Mouse (Mus musculus) embryonic fibroblast, embryonic 13.5 days (primary cell): ENCODE results near the gene Idua. TPM values are rescaled to one million over a fixed set of nuclear protein-coding genes. Genes with fewer than 3 reads are reported as not detected.

Source experiments
- H3K27ac ChIP-seq: 2 replicates; pipeline ENCODE4 v1.5.1; 2012; ENCODE audit warnings: low read length, control low read depth, inconsistent platforms; ENCODE audit not compliant: insufficient read depth
- H3K4me1 ChIP-seq: 2 replicates; pipeline ENCODE4 v1.6.1; 2011; ENCODE audit warnings: low read length; ENCODE audit not compliant: control insufficient read depth, insufficient read depth
- H3K4me3 ChIP-seq: 2 replicates; pipeline ENCODE4 v1.5.1; 2011; ENCODE audit warnings: mild to moderate bottlenecking, control low read depth, low read length; ENCODE audit not compliant: insufficient read depth
- CTCF ChIP-seq: IDR thresholded peaks from 2 replicates; pipeline ENCODE4 v1.5.1; 2011; ENCODE audit warnings: mild to moderate bottlenecking, control low read depth, low read length, moderate library complexity, borderline replicate concordance; ENCODE audit not compliant: insufficient read depth
- POLR2A ChIP-seq: IDR thresholded peaks from 2 replicates; pipeline ENCODE4 v1.6.1; 2011; ENCODE audit warnings: low read depth, mild to moderate bottlenecking, control low read depth, low read length, moderate library complexity
- polyA plus RNA-seq: library from polyadenylated mRNA; stranded (reverse); fragments of >200 nt; gene quantifications from 2 replicates; pipeline ENCODE4 v1.2.4, GENCODE M21; 2011; ENCODE audit warnings: low read depth; ENCODE audit not compliant: missing spikeins, insufficient read length

The Idua gene
- polyA plus RNA-seq, 1 experiment: 17.9 TPM

DNA sequence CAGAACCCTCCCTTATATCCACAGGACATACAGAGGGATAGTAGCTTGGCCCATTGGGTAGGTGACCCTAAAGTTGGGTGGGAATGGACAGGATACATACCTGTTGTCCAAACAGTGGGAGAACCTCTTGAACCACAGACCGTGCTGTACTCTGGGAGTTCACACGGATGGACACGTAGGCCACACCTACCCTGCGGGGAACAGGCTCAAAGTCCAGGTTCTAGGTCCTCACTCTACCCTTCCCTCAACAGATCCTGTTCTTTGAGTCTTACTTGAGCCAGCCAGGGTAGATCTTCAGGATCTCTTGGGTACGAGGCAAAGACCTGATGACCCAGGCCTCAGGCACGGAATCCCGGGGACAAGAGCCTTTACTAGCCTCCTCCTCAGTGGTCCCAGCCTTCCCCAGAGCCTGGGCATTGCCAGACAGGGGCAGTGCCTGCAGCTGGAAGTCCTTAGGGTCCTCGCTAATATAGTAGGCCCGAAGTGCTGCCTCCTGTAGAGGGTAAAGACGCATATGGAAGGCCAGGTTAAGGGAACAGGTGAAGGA lies 5.6 kb upstream of the Idua start:
- H3K27ac ChIP-seq: no peak overlapping the region
- no peaks in the 10 kb centered on the region for H3K4me1 ChIP-seq
- TF ChIP-seq POLR2A (no peak), CTCF (no peak)
- no peak overlapping the region for H3K4me3 ChIP-seq

GRCm38 (mm10) chr5:108655381-108655780 lies 4.8 kb upstream of the Idua start:
- TF ChIP-seq CTCF (no peak), POLR2A (no peak)

DNA sequence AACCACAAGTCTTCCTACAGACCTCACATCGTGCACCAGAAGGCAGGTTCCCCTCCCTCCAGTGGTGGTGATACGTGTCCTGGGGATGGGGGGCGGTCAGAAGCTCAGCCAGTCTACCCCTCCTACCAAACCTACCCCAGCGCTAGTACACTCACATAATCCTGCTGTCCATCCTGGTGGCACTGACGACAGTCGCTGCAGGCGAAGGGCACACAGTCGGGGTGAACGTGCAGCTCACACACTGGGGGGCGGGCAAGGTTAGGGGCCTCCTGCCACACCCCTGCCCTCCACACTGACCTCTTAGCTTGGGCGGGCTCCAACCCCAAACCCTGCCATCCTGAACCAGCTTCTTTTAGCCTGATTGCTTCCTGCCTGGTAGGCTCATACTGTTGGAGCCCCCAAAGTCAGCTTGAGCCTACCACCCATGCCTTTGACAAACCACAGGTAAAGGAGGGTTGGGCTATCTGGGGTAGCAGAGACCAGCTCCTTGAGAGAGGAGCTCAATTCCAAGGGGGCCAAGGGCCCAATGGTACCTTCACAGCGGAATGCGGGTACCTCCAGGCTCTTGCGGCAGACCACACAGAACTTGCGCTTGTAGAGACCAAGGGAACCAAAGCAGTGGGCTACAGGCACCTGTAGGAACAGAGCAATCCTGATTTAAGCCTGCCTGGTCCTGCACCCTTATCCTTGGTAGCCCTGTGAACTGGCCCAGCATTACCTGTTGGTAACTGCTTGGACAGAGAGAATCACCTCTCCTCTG lies 4.1 kb upstream of the Idua start:
- Histone ChIP-seq H3K27ac (no peak overlapping the region), H3K4me1 (no peaks in the 10 kb centered on the region), H3K4me3 (no peak overlapping the region)
- TF ChIP-seq POLR2A: no peak
- no peak for TF ChIP-seq CTCF

More at GRCm38 (mm10) chr5:108655381-108655780, 4.8 kb upstream of the Idua start:
- Histone ChIP-seq H3K4me3 (no peak overlapping the region), H3K4me1 (no peaks in the 10 kb centered on the region), H3K27ac (no peak overlapping the region)

DNA sequence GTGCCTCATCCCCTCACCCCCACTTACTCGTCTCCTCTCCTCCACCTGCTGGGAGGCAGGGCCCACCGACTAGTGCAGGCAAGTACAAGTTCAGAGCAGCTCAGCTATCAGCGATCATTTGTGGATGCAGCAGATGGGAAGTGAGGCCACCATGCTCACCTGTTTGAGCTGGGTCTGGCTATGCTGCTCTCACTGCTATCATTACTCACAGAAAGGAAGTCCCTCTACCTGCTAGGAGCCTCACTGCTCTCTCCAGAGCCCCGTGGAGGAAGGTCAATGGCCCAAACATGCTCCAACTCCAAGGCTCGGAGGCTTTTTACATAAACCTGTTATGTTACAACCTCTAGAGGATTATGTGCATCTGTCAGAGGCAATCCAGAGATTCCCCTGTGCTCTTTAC lies 2.7 kb upstream of the Idua start:
- Histone ChIP-seq H3K4me3 (no peak overlapping the region), H3K4me1 (no peaks in the 10 kb centered on the region), H3K27ac (no peak overlapping the region)
- TF ChIP-seq POLR2A (no peak), CTCF (no peak)

- Histone ChIP-seq H3K27ac (no peak overlapping the region), H3K4me3 (no peak overlapping the region), H3K4me1 (no peaks in the 10 kb centered on the region)
- TF ChIP-seq CTCF (no peak), POLR2A (no peak)
These were observed 1.5 kb upstream of the Idua start for GRCm38 (mm10) chr5:108658611-108659010.

- Histone ChIP-seq H3K4me1 (no peaks in the 10 kb centered on the region), H3K27ac (no peak overlapping the region), H3K4me3 (peak overlapping the region; percentile 87)
- peak; percentile 84 for TF ChIP-seq POLR2A
- no peak for TF ChIP-seq CTCF
These were observed 619 bp downstream of the Idua start for GRCm38 (mm10) chr5:108660632-108661268.

DNA sequence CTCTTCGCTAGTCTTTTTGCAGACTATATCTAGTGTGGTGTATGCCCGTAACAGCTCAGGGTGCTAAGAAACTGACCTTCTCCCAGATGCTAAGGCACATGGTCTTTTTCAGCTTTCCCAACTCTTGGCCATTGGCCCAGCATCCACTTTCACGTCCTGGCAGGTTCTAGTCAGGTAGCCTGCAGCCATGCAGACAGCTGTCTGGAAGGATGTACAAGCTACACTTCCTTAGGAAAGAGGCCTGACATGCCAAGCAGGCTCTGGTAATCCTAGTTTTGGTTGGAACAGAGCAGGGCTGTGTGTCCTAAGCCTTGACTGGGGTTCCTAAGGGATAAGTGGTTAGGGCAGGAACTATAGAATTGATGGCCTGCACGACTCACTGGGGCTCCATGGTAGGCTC lies 2.6 kb downstream of the Idua start:
- TF ChIP-seq POLR2A: no peak
- no peak overlapping the region for H3K27ac ChIP-seq
- H3K4me1 ChIP-seq: no peaks in the 10 kb centered on the region
- no peak overlapping the region for H3K4me3 ChIP-seq

DNA sequence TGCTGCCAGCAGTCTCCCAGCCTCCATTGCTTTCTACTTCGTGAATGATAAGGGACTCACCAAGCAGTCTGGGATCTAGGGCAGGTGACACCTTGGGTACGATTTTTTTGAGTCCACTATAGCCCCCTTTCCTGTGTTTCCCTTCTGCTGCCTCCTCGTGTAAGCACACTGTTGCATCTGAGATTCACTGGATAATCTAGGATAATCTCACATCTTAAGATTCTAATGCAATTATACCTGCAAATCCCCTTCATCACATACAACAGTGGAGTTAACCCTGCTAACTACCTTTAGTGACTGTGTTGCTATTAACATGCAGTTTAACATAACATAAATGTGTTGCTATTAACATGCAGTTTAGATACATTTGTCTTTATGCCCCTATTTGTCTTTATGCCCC lies 4.9 kb downstream of the Idua start:
- TF ChIP-seq POLR2A (no peak), CTCF (no peak)
- peaks cover 4% of the 10 kb centered on the region; the same call in 1 of the 2 replicates for H3K4me1 ChIP-seq
- no peak overlapping the region for H3K4me3 ChIP-seq
- H3K27ac ChIP-seq: no peak overlapping the region

DNA sequence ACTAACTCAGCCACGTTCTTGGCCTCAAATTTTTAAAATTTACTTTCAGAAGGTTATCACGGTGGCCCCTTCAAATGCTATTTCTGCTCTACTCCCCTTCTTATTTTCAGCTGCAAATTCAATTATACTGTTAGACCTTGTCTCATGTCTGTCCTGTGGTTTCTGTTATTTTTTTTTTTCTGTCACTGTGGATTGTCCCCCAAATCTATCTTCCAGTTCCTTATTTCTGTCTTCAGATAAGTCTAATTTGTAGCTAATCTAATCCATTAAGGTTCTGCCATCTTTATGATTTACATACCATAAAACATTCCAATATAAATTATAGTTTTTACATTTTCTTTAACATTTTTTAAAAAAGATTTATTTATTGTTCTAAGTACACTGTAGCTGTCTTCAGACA lies 7.2 kb downstream of the Idua start:
- Histone ChIP-seq H3K4me3 (no peak overlapping the region), H3K27ac (no peak overlapping the region), H3K4me1 (peaks cover 4% of the 10 kb centered on the region; the same call in 1 of the 2 replicates)
- TF ChIP-seq CTCF (no peak), POLR2A (no peak)

- peak overlapping the region; percentile 72 for H3K27ac ChIP-seq
These were observed 8.3 kb downstream of the Idua start for GRCm38 (mm10) chr5:108668387-108668932.

More at GRCm38 (mm10) chr5:108668387-108668932, 8.3 kb downstream of the Idua start:
- TF ChIP-seq CTCF: no peak
- no peak for TF ChIP-seq POLR2A
- Histone ChIP-seq H3K4me1 (peaks cover 4% of the 10 kb centered on the region; the same call in 1 of the 2 replicates), H3K4me3 (peak overlapping the region; percentile 55)
